Mouse (Mus musculus) forebrain, embryonic 16.5 days (tissue): ENCODE results near the gene Osgin1. TPM values are rescaled to one million over a fixed set of nuclear protein-coding genes. Genes with fewer than 3 reads are reported as not detected.
A peak's percentile ranks its signal among the peaks of the same experiment; 100 is the strongest.

Experiments
- ATAC-seq: fragments of 200-750 bp; cut with Nextera tagmentation; 2 replicates; pipeline ENCODE4 v1.8.0; 2017; ENCODE audit warnings: mild to moderate bottlenecking, moderate library complexity
- H3K27ac ChIP-seq: fragments of 300-500 bp; sonication (generic); 2 replicates; pipeline ENCODE4 v1.5.1; 2014; ENCODE audit warnings: low read length, control low read depth
- H3K27me3 ChIP-seq: fragments of 300-500 bp; sonication (generic); replicated peaks from 2 replicates; pipeline ENCODE4 v1.6.1; 2014; ENCODE audit warnings: low read length; ENCODE audit not compliant: control insufficient read depth, insufficient read depth
- H3K36me3 ChIP-seq: fragments of 300-500 bp; sonication (generic); 2 replicates; pipeline ENCODE4 v1.6.1; 2014; ENCODE audit not compliant: control insufficient read depth, insufficient read depth
- H3K4me1 ChIP-seq: fragments of 300-500 bp; sonication (generic); replicated peaks from 2 replicates; pipeline ENCODE4 v1.6.1; 2014; ENCODE audit warnings: low read length; ENCODE audit not compliant: control insufficient read depth, insufficient read depth
- H3K4me2 ChIP-seq: fragments of 300-500 bp; sonication (generic); 2 replicates; pipeline ENCODE4 v1.6.1; 2014; ENCODE audit warnings: mild to moderate bottlenecking, low read length, control low read depth
- H3K4me3 ChIP-seq: fragments of 300-500 bp; sonication (generic); replicated peaks from 2 replicates; pipeline ENCODE4 v1.5.1; 2014; ENCODE audit warnings: mild to moderate bottlenecking, low read length, control low read depth
- H3K9ac ChIP-seq: fragments of 300-500 bp; sonication (generic); replicated peaks from 2 replicates; pipeline ENCODE4 v1.6.1; 2014; ENCODE audit warnings: low read depth, low read length, control low read depth
- H3K9me3 ChIP-seq: fragments of 300-500 bp; sonication (generic); 2 replicates; pipeline ENCODE4 v1.6.1; 2016; ENCODE audit warnings: low read length; ENCODE audit not compliant: control insufficient read depth
- WGBS: fragments of 180-500 bp; shearing (Covaris S2); extraction: QIAGEN DNeasy Blood & Tissue Kit; methylation state at CpG from one replicate; pipeline ENCODE4 v1.1.7; 2014; 5-methylcytosine and 5-hydroxymethylcytosine counted together
- polyA plus RNA-seq: library from polyadenylated mRNA; unstranded; fragments of >200 nt; fragmentation: Nextera tagmentation; extraction: Ambion mirVana; gene quantifications from 2 replicates; pipeline ENCODE4 v1.2.1, GENCODE M21; 2015

The Osgin1 gene
- polyA plus RNA-seq, 1 experiment from 2014 or later = 0.20 TPM

DNA sequence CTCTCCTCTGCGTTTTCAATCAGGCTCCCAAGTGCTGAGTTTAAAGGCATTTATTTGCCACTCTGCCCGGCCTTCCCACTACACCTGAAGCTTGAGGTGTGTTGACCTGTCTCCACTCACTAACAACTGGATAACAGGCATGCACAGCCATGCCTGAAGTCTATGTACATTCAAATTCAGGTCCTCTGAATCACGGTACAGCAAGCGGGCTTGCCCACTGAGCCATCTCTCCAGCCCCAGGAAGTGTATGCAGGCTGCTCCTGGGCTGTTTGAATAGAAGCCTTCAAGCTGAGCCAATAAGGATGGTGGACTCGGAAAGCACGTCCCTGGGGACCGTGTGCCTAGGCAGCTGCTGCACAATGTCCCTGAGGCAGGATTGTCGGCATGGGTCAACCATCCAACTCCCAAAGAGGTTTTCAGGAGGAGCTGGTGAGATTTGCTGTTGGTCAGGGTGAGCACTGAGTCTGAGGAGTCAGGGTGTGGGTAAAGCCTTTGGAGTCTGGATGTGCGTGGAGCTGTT is 12.3 kb upstream of the Osgin1 start:
- no peaks in the 10 kb centered on the region for H3K36me3 ChIP-seq
- no peak for ATAC-seq
- H3K27ac ChIP-seq = no peak overlapping the region
- 62% methylated on average over 9 of the region's 9 CpGs for WGBS
- no peaks in the 10 kb centered on the region for H3K9me3 ChIP-seq
- peaks cover 8% of the 10 kb centered on the region for H3K4me1 ChIP-seq
- H3K4me2 ChIP-seq = no peak overlapping the region
- no peak overlapping the region for H3K4me3 ChIP-seq
- no peaks in the 10 kb centered on the region for H3K27me3 ChIP-seq
- no peak overlapping the region for H3K9ac ChIP-seq

DNA sequence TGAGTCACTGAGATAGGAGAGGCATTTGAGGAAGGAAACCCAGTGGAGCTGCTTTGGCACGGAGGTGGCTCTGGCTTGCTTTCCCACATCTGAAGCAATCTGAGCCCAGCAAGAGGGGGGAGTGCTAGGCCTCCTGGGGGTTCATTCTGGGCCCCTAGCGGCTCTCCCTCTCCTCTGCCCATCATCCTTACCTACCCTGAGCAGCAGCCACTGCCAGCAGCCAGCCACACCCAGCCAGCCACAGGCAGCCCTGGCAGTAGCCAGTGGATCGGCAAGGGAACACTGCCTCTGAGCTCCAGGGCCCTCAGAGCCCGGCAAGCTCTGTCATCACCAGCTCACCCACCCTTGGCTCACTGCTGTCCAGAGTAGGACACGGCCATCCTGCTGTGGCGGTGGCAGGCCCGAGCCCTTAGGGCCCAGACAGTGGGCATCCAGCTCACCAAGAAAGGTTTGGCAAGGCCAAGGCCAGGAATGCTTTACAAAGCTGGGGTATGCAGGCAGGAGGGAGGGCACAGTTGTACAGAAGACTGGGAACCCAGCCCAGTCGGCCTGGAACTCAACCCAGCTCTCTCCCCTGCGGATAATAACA is 11.7 kb upstream of the Osgin1 start:
- Histone ChIP-seq H3K4me3 (no peak overlapping the region), H3K36me3 (no peaks in the 10 kb centered on the region), H3K9me3 (no peaks in the 10 kb centered on the region), H3K4me1 (peaks cover 8% of the 10 kb centered on the region), H3K27ac (no peak overlapping the region), H3K9ac (no peak overlapping the region), H3K4me2 (no peak overlapping the region), H3K27me3 (no peaks in the 10 kb centered on the region)
- WGBS = 47% methylated on average over 9 of the region's 9 CpGs
- peak; percentile 33; the same call in 1 of the 2 replicates for ATAC-seq

DNA sequence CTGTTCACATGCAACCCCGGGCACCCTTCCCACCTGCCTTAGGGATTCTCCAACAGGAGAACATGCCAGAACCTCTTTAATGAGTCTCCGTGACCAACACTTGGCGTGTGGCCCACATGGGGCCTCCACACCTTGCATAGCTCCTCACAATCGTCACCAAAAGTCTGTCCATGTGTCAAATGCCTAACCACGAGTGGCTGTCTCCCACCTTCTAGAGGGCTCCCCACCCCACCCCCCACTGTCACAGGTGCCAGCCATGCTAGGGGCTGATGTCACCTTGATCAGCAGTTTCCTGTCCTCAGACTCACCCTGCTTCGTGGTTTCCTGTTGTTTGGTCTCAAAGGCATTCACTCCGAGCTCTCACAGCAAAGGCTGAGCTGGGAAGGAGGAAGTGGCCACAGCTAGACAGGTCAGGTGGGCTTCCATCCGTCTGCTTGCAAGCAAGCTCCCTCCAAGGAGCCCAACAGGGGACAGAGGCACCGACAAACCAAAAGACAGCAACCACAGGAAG is 10.2 kb upstream of the Osgin1 start:
- no peak overlapping the region for H3K4me3 ChIP-seq
- 64% methylated on average over 9 of the region's 9 CpGs for WGBS
- H3K27ac ChIP-seq = no peak overlapping the region
- H3K4me1 ChIP-seq = peaks cover 8% of the 10 kb centered on the region
- no peak overlapping the region for H3K9ac ChIP-seq
- no peaks in the 10 kb centered on the region for H3K27me3 ChIP-seq
- no peaks in the 10 kb centered on the region for H3K36me3 ChIP-seq
- no peak overlapping the region for H3K4me2 ChIP-seq
- ATAC-seq = no peak
- no peaks in the 10 kb centered on the region for H3K9me3 ChIP-seq

DNA sequence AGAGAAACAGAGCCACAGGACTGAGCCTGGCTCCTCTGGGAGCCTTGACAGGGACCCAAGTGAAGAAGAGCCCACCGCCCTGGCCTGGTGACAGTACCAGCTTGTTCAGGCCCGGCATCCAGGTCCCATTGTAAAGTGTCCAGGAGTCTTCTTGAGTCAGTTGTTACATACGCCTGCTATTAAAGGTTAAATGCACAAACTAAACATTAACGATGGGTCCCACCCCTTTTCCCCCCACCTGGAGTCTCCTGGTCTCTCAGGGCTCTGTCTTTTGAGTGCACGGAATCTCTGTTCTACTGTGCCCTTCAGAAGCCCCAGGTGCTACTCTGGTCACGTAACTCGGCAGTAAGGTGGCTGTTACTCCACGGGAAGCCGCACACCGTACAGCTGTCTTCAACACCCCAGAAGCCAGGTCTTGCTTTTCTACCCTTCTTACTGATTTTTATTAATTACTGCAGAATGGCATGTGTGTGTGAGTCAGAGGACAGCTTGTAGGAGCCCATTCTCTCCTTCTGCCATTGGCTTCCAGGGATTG is 9.7 kb upstream of the Osgin1 start:
- Histone ChIP-seq H3K4me2 (no peak overlapping the region), H3K9ac (no peak overlapping the region), H3K27ac (0 out of 2 replicates have a peak overlapping the region, but pooled peaks have one; percentile 11), H3K9me3 (no peaks in the 10 kb centered on the region), H3K4me3 (no peak overlapping the region), H3K36me3 (no peaks in the 10 kb centered on the region), H3K4me1 (peaks cover 8% of the 10 kb centered on the region), H3K27me3 (no peaks in the 10 kb centered on the region)
- ATAC-seq = no peak
- WGBS = 81% methylated on average over 10 of the region's 10 CpGs

DNA sequence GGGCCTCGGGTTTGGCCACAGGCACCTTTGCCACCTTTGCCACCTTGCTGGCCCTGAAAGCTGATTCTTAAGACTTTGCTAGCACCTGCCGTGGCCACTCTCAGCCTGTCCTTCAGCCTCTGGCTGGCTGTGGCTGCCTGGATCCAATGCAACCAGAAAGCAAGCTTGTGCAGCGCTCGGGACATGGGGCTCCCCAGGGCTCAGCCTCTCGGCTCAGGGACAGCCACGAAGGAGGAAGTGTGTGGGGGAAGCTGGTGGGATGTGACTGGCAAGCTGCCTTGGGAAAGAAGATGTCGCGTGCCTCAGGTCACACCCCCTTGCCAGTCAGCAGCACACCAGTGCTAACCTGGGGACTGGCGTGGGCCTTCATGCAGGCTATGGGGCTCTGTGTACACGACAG is 9.2 kb upstream of the Osgin1 start:
- Histone ChIP-seq H3K4me3 (no peak overlapping the region), H3K27me3 (no peaks in the 10 kb centered on the region), H3K9ac (no peak overlapping the region), H3K36me3 (no peaks in the 10 kb centered on the region), H3K4me1 (peaks cover 8% of the 10 kb centered on the region), H3K4me2 (no peak overlapping the region), H3K9me3 (no peaks in the 10 kb centered on the region), H3K27ac (no peak overlapping the region)
- ATAC-seq = no peak
- 80% methylated on average over 10 of the region's 10 CpGs for WGBS

DNA sequence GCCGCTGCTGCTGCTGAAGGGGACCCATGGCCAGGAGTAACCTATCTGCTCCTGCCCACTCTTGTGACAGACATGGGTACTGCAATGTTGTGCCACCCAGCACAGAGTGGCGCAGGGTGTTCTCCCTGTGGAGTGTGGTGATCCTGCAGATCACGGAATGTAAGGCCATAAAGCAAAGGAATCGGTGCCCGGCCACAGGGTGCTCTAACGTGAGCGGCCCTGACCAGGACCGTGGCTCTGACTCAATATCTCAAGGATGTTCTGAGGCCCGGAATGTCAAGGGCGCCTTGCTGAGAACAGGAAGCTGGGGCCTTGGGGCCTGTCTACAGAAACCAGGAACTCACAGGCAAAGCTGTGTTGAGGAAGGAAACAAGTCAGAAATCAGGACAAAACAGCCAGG is 8.4 kb upstream of the Osgin1 start:
- Histone ChIP-seq H3K4me1 (peaks cover 8% of the 10 kb centered on the region), H3K4me2 (no peak overlapping the region), H3K9ac (no peak overlapping the region), H3K36me3 (no peaks in the 10 kb centered on the region), H3K4me3 (no peak overlapping the region), H3K9me3 (no peaks in the 10 kb centered on the region), H3K27me3 (no peaks in the 10 kb centered on the region), H3K27ac (no peak overlapping the region; the same call in 1 of the 2 replicates)
- 92% methylated on average over 10 of the region's 10 CpGs for WGBS
- no peak for ATAC-seq

DNA sequence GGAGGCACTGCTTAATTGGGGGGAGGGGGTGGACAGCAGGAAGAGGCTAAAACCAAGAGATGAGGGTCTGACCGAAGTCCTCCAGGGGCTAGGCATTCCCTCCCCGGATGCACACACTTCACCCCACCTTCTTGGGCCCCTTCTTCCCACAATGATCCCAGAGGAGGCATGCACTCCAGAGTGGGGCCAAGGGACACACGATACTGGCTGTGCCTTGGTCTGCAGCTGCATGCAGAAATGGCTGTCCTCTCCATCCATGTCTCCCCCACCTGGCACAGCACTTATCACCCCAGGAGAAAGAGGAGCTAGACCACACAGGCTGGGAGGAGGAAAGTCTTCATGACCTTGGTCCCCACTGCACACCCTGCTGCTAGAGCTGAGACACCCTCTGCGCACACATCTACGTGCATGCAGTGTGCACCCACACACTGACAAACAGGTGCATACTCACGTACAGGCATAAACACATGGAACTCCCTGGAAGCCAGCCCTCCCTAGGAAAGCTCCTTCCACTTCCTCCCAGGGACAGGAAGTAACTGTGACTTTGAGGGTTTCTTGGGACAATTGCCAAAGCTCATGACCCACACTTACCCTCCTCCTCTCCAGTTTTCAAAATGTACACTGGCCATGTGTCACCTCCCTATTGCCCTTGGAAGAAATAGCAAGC is 7.7 kb upstream of the Osgin1 start:
- H3K9ac ChIP-seq = no peak overlapping the region
- H3K4me2 ChIP-seq = no peak overlapping the region
- no peak overlapping the region for H3K27ac ChIP-seq
- 80% methylated on average over 6 of the region's 6 CpGs for WGBS
- H3K27me3 ChIP-seq = no peaks in the 10 kb centered on the region
- no peak for ATAC-seq
- H3K9me3 ChIP-seq = no peaks in the 10 kb centered on the region
- H3K36me3 ChIP-seq = no peaks in the 10 kb centered on the region
- peaks cover 8% of the 10 kb centered on the region for H3K4me1 ChIP-seq
- no peak overlapping the region for H3K4me3 ChIP-seq

DNA sequence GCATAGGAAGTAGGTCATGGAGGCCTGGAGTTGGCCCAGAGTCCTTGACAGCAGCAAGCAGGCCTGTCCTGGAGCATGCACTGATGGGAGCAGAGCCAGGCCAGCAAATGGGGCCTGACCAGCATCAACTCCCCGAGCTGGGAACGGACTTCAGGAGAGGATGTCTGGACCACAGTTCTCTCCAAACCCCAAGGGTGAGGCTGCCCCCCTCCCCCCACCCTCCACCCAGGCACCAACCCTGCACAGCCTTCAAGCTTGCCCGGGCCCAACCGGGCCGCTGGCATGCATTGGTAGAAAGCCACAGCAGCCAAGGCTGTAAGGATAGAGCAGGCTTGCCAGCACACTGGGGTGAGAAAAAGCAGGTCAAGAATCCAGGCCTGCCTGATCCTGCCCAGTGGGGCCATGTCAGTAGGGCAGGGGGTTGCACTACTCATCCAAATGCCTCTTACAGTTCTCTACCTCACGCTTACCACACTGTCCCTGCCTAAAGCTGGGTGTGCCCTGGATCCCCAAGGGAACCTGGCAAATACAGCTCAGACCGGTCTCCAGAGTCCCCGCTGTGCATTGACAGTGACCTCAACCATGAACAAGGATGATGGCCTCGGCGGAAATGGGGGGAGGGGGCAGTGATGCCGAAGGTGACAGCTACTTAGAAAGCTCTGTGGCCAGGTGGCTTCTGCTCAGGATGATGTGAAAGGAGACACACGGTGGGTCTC is 6.1 kb upstream of the Osgin1 start:
- no peak overlapping the region for H3K4me3 ChIP-seq
- ATAC-seq = no peak
- 77% methylated on average over 12 of the region's 12 CpGs for WGBS
- H3K9ac ChIP-seq = no peak overlapping the region
- no peaks in the 10 kb centered on the region for H3K27me3 ChIP-seq
- no peaks in the 10 kb centered on the region for H3K4me1 ChIP-seq
- H3K36me3 ChIP-seq = no peaks in the 10 kb centered on the region
- H3K9me3 ChIP-seq = no peaks in the 10 kb centered on the region
- no peak overlapping the region for H3K27ac ChIP-seq
- H3K4me2 ChIP-seq = no peak overlapping the region

DNA sequence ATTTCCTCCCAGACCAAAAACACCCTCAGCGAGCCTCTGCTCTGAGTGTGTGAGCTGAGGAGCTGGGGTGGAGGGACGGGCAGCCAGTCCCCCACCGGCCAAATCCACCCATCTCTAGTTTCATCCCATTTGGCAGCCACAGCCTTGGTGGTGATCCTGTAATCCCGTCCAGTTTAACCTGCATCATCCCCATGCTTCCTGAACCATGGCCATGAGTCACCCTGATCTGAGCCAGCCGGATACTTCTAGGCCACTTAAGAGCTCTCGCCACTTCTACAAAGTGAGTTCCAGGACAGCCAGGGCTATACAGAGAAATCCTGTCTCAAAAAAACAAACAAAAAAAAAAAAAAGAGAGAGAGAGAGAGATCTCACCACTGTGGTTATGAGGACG is 5.6 kb upstream of the Osgin1 start:
- ATAC-seq = no peak
- no peaks in the 10 kb centered on the region for H3K36me3 ChIP-seq
- H3K4me3 ChIP-seq = no peak overlapping the region
- H3K27me3 ChIP-seq = no peaks in the 10 kb centered on the region
- WGBS = 78% methylated on average over 7 of the region's 7 CpGs
- H3K27ac ChIP-seq = no peak overlapping the region
- H3K4me1 ChIP-seq = no peaks in the 10 kb centered on the region
- H3K9ac ChIP-seq = no peak overlapping the region
- H3K9me3 ChIP-seq = no peaks in the 10 kb centered on the region
- no peak overlapping the region for H3K4me2 ChIP-seq
